Mouse (Mus musculus) urinary bladder, postnatal 10 days (tissue): Measurements from ENCODE around the gene Zswim9.

ENCODE experiments used
- DNase-seq: peaks from one replicate; pipeline ENCODE4 v3.0.0; 2022; ENCODE audit warnings: low spot score

The Zswim9 gene

GRCm38 (mm10) chr7:13268749-13269260 lies 9.7 kb downstream of the Zswim9 start:
- no peak for DNase-seq

- DNase-seq, result no peak
Measured at GRCm38 (mm10) chr7:13264396-13264795, 14.1 kb downstream of the Zswim9 start.

- no peak for DNase-seq
Measured at GRCm38 (mm10) chr7:13263851-13264250, 14.7 kb downstream of the Zswim9 start.

- DNase-seq, result no peak
Measured at GRCm38 (mm10) chr7:13260746-13261700, 17.5 kb downstream of the Zswim9 start.

- no peak for DNase-seq
Measured at GRCm38 (mm10) chr7:13212720-13213119, 65.8 kb downstream of the Zswim9 start, which contains the start of gene Vmn1r89. Gene Vmn1r89 (plus strand): TSS chr7:13213020.
